Mouse (Mus musculus): Measurements from ENCODE around the gene Lmntd1.
A peak's percentile ranks its signal among the peaks of the same experiment; 100 is the strongest.
"Not testable (repeated sequence)": the region's sequence is repeated elsewhere in the genome, so short reads cannot be mapped to it uniquely, and the experiment has no call there.

Lmntd1 gene

DNA sequence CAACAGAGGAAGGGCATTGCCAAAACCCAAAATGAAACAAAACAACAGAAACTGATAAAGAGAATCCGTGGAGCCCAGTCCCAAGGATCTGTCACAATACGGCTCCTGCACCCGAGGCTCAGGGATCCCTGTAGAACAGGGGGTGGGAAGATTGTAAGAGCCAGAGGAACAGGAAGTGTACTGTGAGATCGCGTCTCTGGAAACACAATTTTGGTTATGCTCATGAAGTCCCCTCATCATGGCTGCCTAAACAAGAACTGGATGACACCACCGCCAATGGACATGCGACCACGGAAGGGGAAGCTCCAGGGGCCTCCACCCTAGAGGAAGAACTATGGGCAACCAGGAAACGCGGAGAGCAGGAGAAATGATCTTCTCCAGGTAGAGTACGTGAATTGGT lies 271.3 kb downstream of the Lmntd1 start:
- no peak for DNase-seq (ENCODE audit: low spot score in 2 of 2)

DNA sequence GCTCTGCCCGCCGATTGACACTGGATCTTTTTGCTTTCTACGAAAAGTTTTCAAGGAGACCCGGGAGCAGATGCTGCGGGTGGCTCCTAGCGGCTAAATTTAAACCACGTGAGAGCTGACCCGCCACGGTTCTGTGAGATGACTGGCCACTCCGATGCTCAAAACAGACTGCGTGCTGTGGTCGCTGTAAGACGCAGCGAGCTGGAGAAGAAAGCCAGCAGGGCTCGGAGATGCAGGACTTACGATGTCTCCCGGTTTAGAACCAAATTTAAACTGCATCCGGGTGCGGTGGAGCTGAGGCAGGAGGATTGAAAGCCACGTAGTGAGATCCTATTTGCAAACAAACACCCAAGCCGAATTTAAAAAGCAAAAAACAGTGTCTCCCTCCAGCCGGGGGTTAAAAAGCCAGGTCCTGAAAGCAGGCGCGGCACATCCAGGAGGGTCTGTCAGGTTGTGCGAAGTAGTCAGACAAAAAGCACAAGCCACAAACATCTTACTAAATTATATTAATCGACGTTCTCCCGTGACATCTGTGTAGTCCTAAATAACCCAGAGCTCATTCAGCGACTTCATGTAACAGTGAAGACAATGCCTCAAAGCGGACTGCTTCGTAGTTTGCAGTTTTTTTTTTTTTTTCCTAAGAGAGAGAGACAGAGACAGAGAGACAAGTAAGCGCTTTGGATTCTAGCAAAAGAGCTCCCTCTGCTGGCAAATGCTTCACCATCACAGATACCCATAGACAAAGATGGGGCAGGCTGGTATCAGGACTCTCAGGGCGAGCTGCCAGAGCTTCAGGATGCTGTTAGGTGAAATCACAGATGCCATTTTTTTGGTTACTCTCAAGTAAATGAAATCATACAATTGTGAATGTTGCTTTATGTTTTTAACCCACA lies 272.6 kb downstream of the Lmntd1 start:
- peak; percentile 68 to 77 for DNase-seq (ENCODE audit: low spot score in 2 of 2)

DNA sequence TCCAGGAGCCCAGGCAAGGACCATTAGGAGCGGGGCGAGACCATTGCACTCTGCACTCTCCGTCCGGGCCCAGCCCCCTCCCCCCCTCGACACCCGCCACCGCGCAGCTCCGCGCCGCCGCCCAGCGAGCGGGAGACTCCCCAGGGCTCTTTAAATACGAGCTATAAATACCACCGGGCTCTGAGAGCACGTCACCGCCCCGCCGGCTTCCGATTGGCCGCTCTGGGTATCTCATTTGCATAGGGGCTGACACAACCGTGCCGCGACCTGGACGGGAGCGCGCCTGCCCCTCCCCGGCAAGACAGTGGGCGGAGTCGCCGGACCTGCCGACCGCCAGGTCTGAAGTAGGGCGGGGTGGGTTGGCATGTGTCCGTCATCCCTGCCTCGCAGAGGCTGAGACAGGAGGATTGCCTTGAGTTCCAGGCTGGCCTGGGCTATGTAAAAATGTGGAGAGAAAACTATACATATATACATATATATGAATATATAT lies 273.4 kb downstream of the Lmntd1 start:
- peak; percentile 92 to 96 for DNase-seq (ENCODE audit: low spot score in 2 of 2)

DNA sequence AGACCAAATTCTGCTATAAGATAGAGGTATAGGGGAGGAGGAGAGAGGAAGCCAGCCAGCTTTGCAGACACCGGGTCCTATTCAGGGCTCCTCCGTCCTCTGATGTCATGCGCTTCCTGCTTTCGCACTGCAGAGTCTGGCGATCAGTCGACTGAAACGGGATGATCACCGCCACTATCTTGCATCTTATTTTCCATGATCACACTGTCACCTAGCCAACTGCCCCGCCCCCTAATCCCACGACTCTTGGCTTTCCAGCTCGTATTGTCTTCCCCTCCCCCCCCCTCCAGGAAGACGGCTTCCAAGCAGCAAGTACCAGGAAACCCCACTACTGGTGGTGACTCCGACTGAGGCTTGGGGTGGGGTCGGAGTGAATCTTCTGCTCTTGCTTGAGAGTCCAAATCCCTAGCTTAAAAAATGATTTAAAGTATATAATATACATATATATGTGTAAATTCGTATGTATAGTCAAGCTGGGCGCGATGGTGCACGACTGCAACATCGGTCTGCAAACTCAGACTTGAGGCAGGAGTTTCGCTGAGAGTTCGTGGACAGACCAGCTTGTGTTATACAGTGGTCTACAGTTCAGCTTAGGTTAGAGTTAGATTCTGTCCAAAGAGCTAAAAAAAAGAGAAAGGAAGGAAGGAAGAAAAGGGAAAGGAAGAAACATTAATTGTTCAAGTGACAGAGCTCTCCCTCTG lies 274.0 kb downstream of the Lmntd1 start:
- peak; percentile 46 to 69 for DNase-seq (ENCODE audit: low spot score in 2 of 2)

DNA sequence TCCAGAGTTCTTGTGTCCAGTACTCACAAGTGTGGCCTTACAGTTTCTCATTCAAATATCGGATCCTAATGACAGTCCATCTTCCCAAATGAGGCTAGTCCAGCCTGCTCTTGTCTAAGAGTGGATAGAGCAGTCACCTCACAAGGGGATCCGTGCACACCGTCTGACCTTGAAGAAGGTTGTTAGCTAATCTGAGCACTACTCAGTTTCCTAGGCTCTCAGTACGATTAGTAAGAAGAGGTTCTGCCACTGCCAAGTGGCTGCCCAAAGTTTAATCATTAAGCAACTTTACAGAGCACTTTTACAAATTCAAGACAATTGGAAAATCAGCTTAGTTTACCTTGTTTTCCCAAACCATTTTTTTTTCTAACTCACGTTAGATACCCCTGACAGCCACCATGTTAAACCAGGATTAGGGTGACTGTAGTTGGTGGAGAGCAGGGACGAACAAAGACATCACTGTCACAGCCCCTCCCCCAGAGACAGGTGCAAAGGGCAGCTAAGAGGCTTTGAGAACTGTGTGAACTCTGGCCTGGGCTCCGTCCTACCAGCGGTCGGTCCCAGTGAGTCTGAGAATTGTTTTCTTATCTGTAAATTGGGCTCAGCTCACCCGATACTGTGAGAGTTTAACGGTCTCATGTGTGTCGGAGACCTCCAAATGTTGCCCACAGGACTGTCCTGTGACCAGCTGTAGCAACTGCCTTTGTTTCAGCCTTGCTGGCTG lies 275.4 kb downstream of the Lmntd1 start:
- no peak for DNase-seq (ENCODE audit: low spot score in 2 of 2)

DNA sequence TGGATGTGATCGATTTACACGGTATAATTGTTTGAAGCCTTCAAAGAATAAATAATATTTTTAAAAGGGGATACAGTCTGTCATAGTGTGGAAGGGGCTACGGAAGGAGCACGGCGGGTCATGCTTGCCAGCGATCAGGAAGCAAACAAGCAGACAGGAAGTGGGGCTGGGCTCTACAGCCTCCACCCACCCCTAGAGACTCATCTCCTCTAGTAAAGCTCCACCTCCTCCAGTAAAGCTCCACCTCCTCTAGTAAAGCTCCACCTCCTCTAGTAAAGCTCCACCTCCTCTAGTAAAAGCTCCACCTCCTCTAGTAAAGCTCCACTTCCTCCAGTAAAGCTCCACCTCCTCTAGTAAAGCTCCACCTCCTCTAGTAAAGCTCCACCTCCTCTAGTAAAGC lies 276.6 kb downstream of the Lmntd1 start:
- DNase-seq (ENCODE audit: low spot score in 2 of 2), result not testable (repeated sequence)

DNA sequence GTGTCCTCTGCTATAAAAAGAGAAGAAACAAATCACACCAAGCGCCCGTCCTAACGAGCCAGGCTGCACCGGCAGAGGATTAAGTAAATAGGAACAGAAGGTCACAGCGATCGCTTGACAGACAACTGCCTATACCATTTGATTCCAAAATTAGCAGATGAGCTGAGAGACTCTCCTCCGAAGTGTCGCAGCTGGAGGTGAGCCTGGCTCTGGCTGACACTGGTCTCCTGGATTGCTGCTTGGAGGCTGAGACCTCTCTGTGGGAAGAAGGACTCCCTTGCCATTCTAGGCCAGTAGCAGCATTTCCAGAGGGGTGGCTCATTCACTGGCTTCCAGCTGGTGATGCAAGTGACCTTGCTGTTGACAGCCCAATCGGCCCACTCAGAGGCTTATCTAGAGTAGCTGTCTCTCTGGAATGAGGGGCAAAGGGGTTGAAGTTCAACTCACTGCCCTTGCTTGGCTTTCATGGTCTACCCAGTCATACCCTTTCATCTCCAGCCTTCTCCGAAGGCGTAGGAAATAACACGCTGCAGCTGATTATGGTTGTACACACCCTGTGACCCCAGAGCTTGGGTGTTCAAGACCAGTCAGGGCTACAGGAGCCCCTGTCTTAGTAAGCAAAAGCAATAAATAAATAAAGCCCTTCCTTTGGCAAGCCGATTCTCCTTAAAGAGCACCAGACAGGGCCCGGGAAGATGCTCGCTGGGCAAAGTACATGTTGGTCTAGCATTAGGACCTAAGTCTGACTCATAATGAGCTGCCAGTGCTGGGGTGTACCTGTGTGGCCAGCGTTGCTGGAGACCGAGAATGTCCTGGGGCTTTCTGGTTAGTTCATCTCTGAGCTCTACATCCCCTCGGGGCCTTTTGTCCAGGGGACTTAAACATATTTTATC lies 278.0 kb downstream of the Lmntd1 start:
- DNase-seq (ENCODE audit: low spot score in 2 of 2), result no peak

DNA sequence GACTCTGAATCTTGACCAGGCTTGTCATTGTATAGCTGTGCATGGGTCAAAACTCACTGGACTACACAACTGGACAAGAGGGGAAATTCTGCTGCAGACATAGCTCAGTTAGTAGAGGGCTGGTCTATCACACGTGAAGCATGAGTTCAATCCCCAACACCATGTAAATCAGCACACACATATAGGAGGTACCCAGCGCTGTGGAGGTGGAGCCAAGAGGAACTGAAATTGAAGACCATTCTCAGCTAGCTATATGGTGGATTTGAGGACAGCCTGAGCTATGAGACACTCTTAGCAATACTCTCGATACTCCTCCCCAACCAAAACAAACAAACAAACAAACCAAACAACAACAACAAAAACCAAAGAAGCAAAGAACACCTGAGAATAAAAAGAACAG lies 279.9 kb downstream of the Lmntd1 start:
- no peak for DNase-seq (ENCODE audit: low spot score in 2 of 2)

DNA sequence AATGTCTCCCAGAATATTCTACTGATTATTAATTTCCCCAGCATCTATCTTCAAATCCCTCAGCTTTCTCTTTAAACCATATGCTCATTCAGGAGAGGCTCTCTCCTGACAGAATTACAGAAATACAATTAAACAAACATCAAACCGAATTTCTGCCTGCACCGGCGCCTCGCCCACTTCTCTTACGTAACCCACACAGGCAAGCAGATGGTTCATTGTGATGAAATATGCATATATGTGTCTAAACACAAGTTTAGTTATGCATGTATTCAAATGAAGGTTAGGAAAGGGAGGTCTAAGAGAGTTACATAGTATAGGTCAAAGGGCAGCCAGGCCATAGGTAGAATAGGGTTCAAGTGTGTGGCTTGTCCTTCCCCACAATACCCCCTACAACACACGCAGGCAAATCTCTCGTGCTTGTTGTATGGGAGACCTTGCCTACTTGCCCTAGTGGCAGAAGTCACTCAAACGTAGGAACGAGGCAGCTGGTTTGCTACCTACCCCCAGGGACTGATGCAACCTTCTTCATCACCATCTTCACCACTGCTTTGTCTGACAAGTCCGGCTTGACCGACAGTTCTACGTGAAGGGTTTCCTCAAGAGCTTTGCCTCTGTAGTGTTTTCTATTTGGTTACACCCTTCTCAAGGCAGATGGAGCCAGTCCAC lies 287.8 kb downstream of the Lmntd1 start:
- DNase-seq (ENCODE audit: low spot score in 2 of 2), result no peak

DNA sequence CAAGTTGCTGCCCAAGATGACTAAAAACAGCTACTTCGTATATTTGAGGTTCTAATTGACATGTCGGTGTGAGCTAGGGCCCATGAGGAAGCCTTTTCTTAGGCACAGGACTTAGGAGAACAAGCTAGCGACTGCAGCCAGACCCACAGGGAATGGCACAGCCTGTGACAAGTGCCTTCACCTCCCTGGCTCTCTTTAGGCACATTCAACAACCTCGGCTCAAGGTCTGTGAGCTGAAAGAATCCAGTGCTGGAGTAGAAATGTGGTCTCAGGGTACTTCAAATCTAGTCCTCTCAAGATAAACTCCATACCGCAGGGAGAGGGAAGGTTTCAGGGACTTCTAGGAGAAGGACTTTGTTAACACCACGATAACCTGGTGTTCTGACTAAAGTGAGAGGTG lies 289.0 kb downstream of the Lmntd1 start:
- no peak for DNase-seq (ENCODE audit: low spot score in 2 of 2)

DNA sequence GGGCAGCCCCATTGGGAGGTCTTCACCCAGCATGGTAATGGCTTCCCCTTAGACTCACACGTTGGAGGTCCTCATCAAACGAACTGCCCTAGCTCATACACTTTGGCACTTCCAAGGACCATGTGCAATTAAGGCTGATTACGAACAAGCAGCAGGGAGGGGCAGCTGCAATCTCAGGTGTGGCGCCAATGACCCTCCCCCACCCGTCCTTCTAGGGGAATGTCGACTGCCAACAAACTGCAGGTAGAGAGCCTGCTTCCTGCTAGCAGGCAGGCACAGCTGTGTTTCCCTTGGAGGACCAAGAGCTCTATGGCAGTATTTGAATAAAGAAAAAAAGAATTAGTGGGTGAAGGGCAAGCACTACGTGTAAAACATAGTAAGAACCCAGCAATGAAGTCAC lies 289.6 kb downstream of the Lmntd1 start:
- no peak for DNase-seq (ENCODE audit: low spot score in 2 of 2)

DNA sequence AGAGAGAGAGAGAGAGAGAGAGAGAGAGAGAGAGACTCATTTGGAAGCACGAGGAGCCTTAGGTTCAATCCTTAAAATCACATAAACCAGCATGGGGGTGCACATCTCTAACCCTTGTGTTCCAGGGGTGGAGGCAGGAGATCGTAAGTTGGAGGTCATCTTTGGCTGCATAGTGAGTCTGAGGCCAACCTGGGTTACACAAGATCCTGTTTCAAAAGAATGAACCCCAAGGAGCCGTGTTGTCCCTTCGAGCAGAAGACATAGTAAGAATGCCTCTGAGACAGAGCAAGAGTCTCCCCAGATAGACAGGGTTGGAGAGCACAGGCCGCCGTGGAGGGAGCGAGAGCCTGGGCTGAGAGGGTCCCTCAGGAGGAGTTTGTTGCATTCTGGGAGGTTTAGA lies 291.9 kb downstream of the Lmntd1 start:
- no peak for DNase-seq (ENCODE audit: low spot score in 2 of 2)

DNA sequence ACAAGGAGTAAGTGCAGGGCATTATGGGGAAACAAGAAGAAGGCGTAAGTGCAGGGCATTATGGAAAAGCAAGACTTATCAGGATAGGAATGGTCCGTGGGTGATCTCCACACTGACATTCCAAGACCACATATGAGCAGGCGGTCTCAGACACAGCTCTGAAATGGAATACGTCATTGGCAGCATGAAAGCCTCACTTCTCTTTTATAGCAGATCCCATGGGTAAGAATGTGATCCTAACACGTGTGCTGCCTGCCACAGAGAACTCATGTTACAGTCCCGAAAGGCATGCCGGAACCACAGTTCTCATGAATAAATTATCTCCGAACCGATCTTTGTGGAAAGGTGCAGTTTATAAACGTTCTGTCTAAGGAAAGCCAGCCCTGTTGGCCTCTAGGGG lies 294.0 kb downstream of the Lmntd1 start:
- DNase-seq (ENCODE audit: low spot score in 2 of 2), result no peak

Data from urinary bladder, postnatal 36 days (tissue).